Mouse (Mus musculus) kidney, embryonic 14.5 days (tissue): ENCODE data around the gene Fam53b. TPM values are rescaled to one million over a fixed set of nuclear protein-coding genes. Genes with fewer than 3 reads are reported as not detected.

Experiments used
- ATAC-seq: fragments of 200-750 bp; cut with Nextera tagmentation; 2 replicates; pipeline ENCODE4 v1.8.0; 2017; ENCODE audit warnings: moderate number of reproducible peaks, mild to moderate bottlenecking, moderate TSS enrichment, moderate library complexity; ENCODE audit not compliant: low FRiP score, low TSS enrichment
- H3K27ac ChIP-seq: fragments of 300-500 bp; sonication (generic); 2 replicates; pipeline ENCODE4 v1.5.1; 2014; ENCODE audit warnings: low read depth, mild to moderate bottlenecking, low read length, moderate library complexity, mixed read lengths
- H3K27me3 ChIP-seq: fragments of 300-500 bp; sonication (generic); 2 replicates; pipeline ENCODE4 v1.6.1; 2014; ENCODE audit warnings: mild to moderate bottlenecking, low read length; ENCODE audit not compliant: control insufficient read depth, insufficient read depth
- H3K36me3 ChIP-seq: fragments of 300-500 bp; sonication (generic); 2 replicates; pipeline ENCODE4 v1.6.1; 2014; ENCODE audit warnings: low read length, mixed read lengths; ENCODE audit not compliant: control insufficient read depth, insufficient read depth
- H3K4me1 ChIP-seq: fragments of 300-500 bp; sonication (generic); 2 replicates; pipeline ENCODE4 v1.6.1; 2014; ENCODE audit warnings: low read length, mixed read lengths; ENCODE audit not compliant: control insufficient read depth, insufficient read depth
- H3K4me2 ChIP-seq: fragments of 300-500 bp; sonication (generic); replicated peaks from 2 replicates; pipeline ENCODE4 v1.6.1; 2014; ENCODE audit warnings: low read depth, mild to moderate bottlenecking, low read length
- H3K4me3 ChIP-seq: fragments of 300-500 bp; sonication (generic); 2 replicates; pipeline ENCODE4 v1.5.1; 2014; ENCODE audit warnings: mild to moderate bottlenecking, low read length
- H3K9ac ChIP-seq: fragments of 300-500 bp; sonication (generic); 2 replicates; pipeline ENCODE4 v1.6.1; 2014; ENCODE audit warnings: low read depth, mild to moderate bottlenecking, low read length, moderate library complexity
- H3K9me3 ChIP-seq: fragments of 300-500 bp; sonication (generic); 2 replicates; pipeline ENCODE4 v1.6.1; 2016; ENCODE audit warnings: low read length; ENCODE audit not compliant: control insufficient read depth
- WGBS: fragments of 180-500 bp; shearing (Covaris S2); extraction: QIAGEN DNeasy Blood & Tissue Kit; methylation state at CpG from one replicate; pipeline ENCODE4 v1.1.7; 2014; 5-methylcytosine and 5-hydroxymethylcytosine counted together
- polyA plus RNA-seq: library from polyadenylated mRNA; unstranded; fragments of >200 nt; fragmentation: Nextera tagmentation; extraction: Ambion mirVana; gene quantifications from 2 replicates; pipeline ENCODE4 v1.2.1, GENCODE M21; 2014

The Fam53b gene
- polyA plus RNA-seq, 1 experiment from 2014 or later: 22.1 TPM

- Histone ChIP-seq H3K4me1 (peaks cover 24% of the 10 kb centered on the region), H3K9ac (no peak overlapping the region), H3K4me2 (no peak overlapping the region), H3K27me3 (no peaks in the 10 kb centered on the region), H3K4me3 (no peak overlapping the region), H3K9me3 (no peaks in the 10 kb centered on the region), H3K27ac (peak overlapping the region; percentile 56; the same call in 1 of the 2 replicates), H3K36me3 (no peaks in the 10 kb centered on the region)
- WGBS: 41% methylated on average over 4 of the region's 4 CpGs
- ATAC-seq: no peak
These were observed 27.2 kb downstream of the Fam53b start for GRCm38 (mm10) chr7:132786522-132786921.

GRCm38 (mm10) chr7:132786011-132786410 is 27.7 kb downstream of the Fam53b start:
- Histone ChIP-seq H3K4me2 (no peak overlapping the region), H3K9ac (no peak overlapping the region), H3K4me3 (no peak overlapping the region), H3K36me3 (no peaks in the 10 kb centered on the region), H3K9me3 (no peaks in the 10 kb centered on the region), H3K4me1 (peaks cover 29% of the 10 kb centered on the region), H3K27me3 (no peaks in the 10 kb centered on the region), H3K27ac (peak overlapping the region; percentile 56)
- 44% methylated on average over 7 of the region's 7 CpGs for WGBS
- no peak for ATAC-seq

GRCm38 (mm10) chr7:132784101-132784500 is 29.6 kb downstream of the Fam53b start:
- H3K27me3 ChIP-seq: no peaks in the 10 kb centered on the region
- H3K4me3 ChIP-seq: no peak overlapping the region
- H3K36me3 ChIP-seq: 0 out of 2 replicates have a peak, but pooled peaks cover under 1% of the 10 kb centered on the region
- no peaks in the 10 kb centered on the region for H3K9me3 ChIP-seq
- no peak overlapping the region for H3K4me2 ChIP-seq
- no peak for ATAC-seq
- H3K27ac ChIP-seq: no peak overlapping the region; the same call in 1 of the 2 replicates
- peaks cover 37% of the 10 kb centered on the region for H3K4me1 ChIP-seq
- H3K9ac ChIP-seq: no peak overlapping the region
- 74% methylated on average over 5 of the region's 5 CpGs for WGBS

GRCm38 (mm10) chr7:132781850-132782249 is 31.8 kb downstream of the Fam53b start:
- H3K9me3 ChIP-seq: no peaks in the 10 kb centered on the region
- peaks cover 13% of the 10 kb centered on the region; the same call in 1 of the 2 replicates for H3K36me3 ChIP-seq
- no peak overlapping the region for H3K9ac ChIP-seq
- no peak for ATAC-seq
- H3K4me1 ChIP-seq: peaks cover 37% of the 10 kb centered on the region
- no peak overlapping the region for H3K4me3 ChIP-seq
- H3K27me3 ChIP-seq: no peaks in the 10 kb centered on the region
- no peak overlapping the region for H3K27ac ChIP-seq
- 73% methylated on average over 6 of the region's 6 CpGs for WGBS
- no peak overlapping the region for H3K4me2 ChIP-seq

- peaks cover 32% of the 10 kb centered on the region for H3K4me1 ChIP-seq
- ATAC-seq: 0 out of 2 replicates have a peak, but pooled peaks have one; percentile 17
- peaks cover 19% of the 10 kb centered on the region; the same call in 1 of the 2 replicates for H3K36me3 ChIP-seq
- no peak overlapping the region for H3K4me2 ChIP-seq
- H3K27ac ChIP-seq: peak overlapping the region; percentile 2; the same call in 1 of the 2 replicates
- no peaks in the 10 kb centered on the region for H3K9me3 ChIP-seq
- WGBS: 30% methylated on average over 7 of the region's 7 CpGs
- no peak overlapping the region for H3K9ac ChIP-seq
- no peaks in the 10 kb centered on the region for H3K27me3 ChIP-seq
- no peak overlapping the region for H3K4me3 ChIP-seq
These were observed 32.4 kb downstream of the Fam53b start for GRCm38 (mm10) chr7:132781130-132781814.

GRCm38 (mm10) chr7:132780611-132781010 is 33.1 kb downstream of the Fam53b start:
- no peaks in the 10 kb centered on the region for H3K27me3 ChIP-seq
- H3K27ac ChIP-seq: peak overlapping the region; percentile 2; the same call in 1 of the 2 replicates
- 39% methylated on average over 4 of the region's 4 CpGs for WGBS
- no peak overlapping the region for H3K4me3 ChIP-seq
- H3K9me3 ChIP-seq: no peaks in the 10 kb centered on the region
- ATAC-seq: 0 out of 2 replicates have a peak, but pooled peaks have one; percentile 26
- peaks cover 24% of the 10 kb centered on the region; the same call in 1 of the 2 replicates for H3K36me3 ChIP-seq
- no peak overlapping the region for H3K4me2 ChIP-seq
- no peak overlapping the region for H3K9ac ChIP-seq
- H3K4me1 ChIP-seq: peaks cover 25% of the 10 kb centered on the region

GRCm38 (mm10) chr7:132778630-132779029 is 35.1 kb downstream of the Fam53b start:
- no peak overlapping the region for H3K9ac ChIP-seq
- H3K27ac ChIP-seq: no peak overlapping the region
- no peak for ATAC-seq
- H3K4me2 ChIP-seq: no peak overlapping the region
- H3K27me3 ChIP-seq: no peaks in the 10 kb centered on the region
- H3K9me3 ChIP-seq: no peaks in the 10 kb centered on the region
- WGBS: 79% methylated on average over 13 of the region's 13 CpGs
- H3K4me3 ChIP-seq: no peak overlapping the region
- peaks cover 20% of the 10 kb centered on the region for H3K4me1 ChIP-seq
- peaks cover 28% of the 10 kb centered on the region; the same call in 1 of the 2 replicates for H3K36me3 ChIP-seq

GRCm38 (mm10) chr7:132777728-132778453 is 35.8 kb downstream of the Fam53b start:
- Histone ChIP-seq H3K36me3 (peaks cover 31% of the 10 kb centered on the region; the same call in 1 of the 2 replicates), H3K27me3 (no peaks in the 10 kb centered on the region), H3K4me3 (no peak overlapping the region), H3K27ac (no peak overlapping the region), H3K4me1 (peaks cover 20% of the 10 kb centered on the region), H3K9ac (no peak overlapping the region), H3K4me2 (no peak overlapping the region), H3K9me3 (no peaks in the 10 kb centered on the region)
- ATAC-seq: no peak
- 82% methylated on average over 1 of the region's 1 CpGs for WGBS

- H3K4me1 ChIP-seq: peaks cover 19% of the 10 kb centered on the region
- H3K4me2 ChIP-seq: no peak overlapping the region
- peaks cover 31% of the 10 kb centered on the region; the same call in 1 of the 2 replicates for H3K36me3 ChIP-seq
- H3K27ac ChIP-seq: no peak overlapping the region
- no peak overlapping the region for H3K9ac ChIP-seq
- no peak for ATAC-seq
- H3K27me3 ChIP-seq: no peaks in the 10 kb centered on the region
- no peak overlapping the region for H3K4me3 ChIP-seq
- H3K9me3 ChIP-seq: no peaks in the 10 kb centered on the region
- 93% methylated on average over 7 of the region's 7 CpGs for WGBS
These were observed 36.6 kb downstream of the Fam53b start for GRCm38 (mm10) chr7:132777117-132777516.
